ENCODE assay signal across 13 mouse cellular contexts in the genomic region with DNA sequence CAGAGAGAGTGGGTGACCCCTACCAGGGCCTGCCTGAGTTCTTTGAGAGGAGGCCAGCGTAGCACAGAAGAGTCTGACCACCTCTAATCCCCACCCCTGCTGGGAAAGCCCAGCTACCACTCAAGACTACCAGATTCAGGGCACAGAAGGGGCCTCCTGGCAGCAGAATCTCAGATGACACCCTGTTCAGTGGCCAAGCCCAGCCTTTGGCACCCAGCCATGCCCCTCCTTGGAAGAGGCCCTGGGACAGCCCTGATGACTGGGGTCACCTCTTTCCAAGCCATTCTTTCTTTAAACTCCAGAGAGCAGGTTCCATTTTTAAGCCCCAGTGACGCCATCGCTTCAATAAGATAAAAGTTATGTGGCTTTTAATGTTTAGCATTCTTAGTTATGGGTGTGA.
DNase-seq lines count a peak whose midpoint lies in the region; ATAC-seq and TF ChIP-seq lines count a peak whose summit lies in the region.
"Had no signal": no experiment of that assay in that cellular context is flagged by ENCODE, and none has a peak within 500 bp of the region (broad histone marks: within the 10 kb centered on the region; RNA-seq: fewer than 3 reads in every experiment).

No protein-coding gene starts in this region.

- ATAC-seq in intestine, postnatal 0 days = peak; percentile 57; the same call in 1 of the 2 replicates
- no peak for ATAC-seq in megakaryocyte-erythroid progenitor cell, adult 5-6 weeks (replicated peaks; ENCODE audit: low FRiP score, low TSS enrichment, poor library complexity, severe bottlenecking)

- no peaks in the 10 kb centered on the region for H3K27me3 ChIP-seq in intestine, postnatal 0 days (replicated peaks; ENCODE audit: control insufficient read depth, insufficient read depth, low read length)
- H3K27me3 ChIP-seq: limb, embryonic 12.5 days had no signal

- no peaks in the 10 kb centered on the region for H3K9me3 ChIP-seq in intestine, postnatal 0 days (ENCODE audit: control insufficient read depth)
- H3K9me3 ChIP-seq: limb, embryonic 12.5 days had no signal

- WGBS in intestine, postnatal 0 days = 78% methylated on average over 3 of the region's 3 CpGs

- H3K4me1 ChIP-seq in intestine, postnatal 0 days (replicated peaks; ENCODE audit: control insufficient read depth, insufficient read depth, low read length) = no peaks in the 10 kb centered on the region
- H3K4me1 ChIP-seq: limb, embryonic 12.5 days had no signal

- H3K4me3 ChIP-seq in layer of hippocampus, adult 2 months = no peak overlapping the region
- no peak overlapping the region for H3K4me3 ChIP-seq in intestine, postnatal 0 days (ENCODE audit: low read depth, low read length)
- H3K4me3 ChIP-seq: erythroblast, embryonic 14.5 days; limb, embryonic 12.5 days had no signal

- no peak overlapping the region for H3K4me2 ChIP-seq in intestine, postnatal 0 days (replicated peaks; ENCODE audit: low read depth)
- H3K4me2 ChIP-seq: limb, embryonic 12.5 days had no signal

- H3K36me3 ChIP-seq in intestine, postnatal 0 days (ENCODE audit: control insufficient read depth, insufficient read depth) = no peaks in the 10 kb centered on the region
- H3K36me3 ChIP-seq: limb, embryonic 12.5 days had no signal

- peak; percentile 24 to 60 for DNase-seq in cerebellum, postnatal 25 days
- no peak for DNase-seq in cerebellum, adult 11-12 months
- peak; percentile 57 for DNase-seq in heart, postnatal 4 days
- no peak for DNase-seq in heart, adult 11 months
- no peak for DNase-seq in layer of hippocampus, adult 2 months (ENCODE audit: low spot score in 2 of 2)
- no peak for DNase-seq in layer of hippocampus, adult 11-12 months (ENCODE audit: low spot score)
- DNase-seq: spleen, adult 18-20 months; thymus, postnatal 4 days had no signal

- peak overlapping the region; percentile 84 for H3K27ac ChIP-seq in layer of hippocampus, adult 2 months
- no peak overlapping the region for H3K27ac ChIP-seq in intestine, postnatal 0 days (ENCODE audit: low read depth, low read length)
- H3K27ac ChIP-seq: limb, embryonic 12.5 days; stomach, postnatal 0 days had no signal

- TF ChIP-seq CTCF in layer of hippocampus, adult 2 months (conservative IDR thresholded peaks at IDR 0.05) = no peak
- no peak for TF ChIP-seq CTCF in intestine, postnatal 0 days (IDR thresholded peaks at IDR 0.05; ENCODE audit: low read depth)

- no peak overlapping the region for H3K9ac ChIP-seq in intestine, postnatal 0 days (ENCODE audit: low read depth, low read length)
- H3K9ac ChIP-seq: limb, embryonic 12.5 days had no signal

Comparison
In these comparisons a context has a peak if more than half of its experiments do, and no peak if none do; other contexts are left out.
1. DNase-seq: peak in cerebellum, postnatal 25 days (2 of 2) and heart, postnatal 4 days (single experiment); none in cerebellum, adult 11-12 months (single experiment), heart, adult 11 months (single experiment), layer of hippocampus, adult 2 months (0 of 2) and layer of hippocampus, adult 11-12 months (single experiment).